Mouse (Mus musculus): ENCODE data around the gene Szt2.

DNA sequence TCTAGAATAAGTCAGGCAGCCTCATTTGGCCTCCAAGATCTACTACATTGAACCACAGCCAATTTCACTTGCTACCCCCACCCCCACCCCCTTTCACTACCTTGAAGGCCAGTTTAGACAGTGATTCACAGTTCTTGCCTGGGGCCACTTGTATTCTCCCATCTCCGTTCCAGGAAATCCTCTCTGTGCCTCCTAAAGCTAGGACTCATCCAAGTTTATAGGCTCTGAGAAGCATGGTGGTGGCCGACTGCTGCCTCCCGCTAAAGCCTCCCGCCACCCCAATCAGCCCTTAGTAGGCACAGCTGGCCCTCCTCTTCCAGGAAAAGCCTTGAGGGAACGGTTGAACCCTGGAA lies 18.3 kb upstream of the Szt2 start:
- no peak for TF ChIP-seq CTCF (conservative IDR thresholded peaks at IDR 0.05 in 1 of 2, IDR thresholded peaks at IDR 0.05 in 1 of 2; ENCODE audit: low read depth in 2 of 2, low read length in 2 of 2)
- no peak for TF ChIP-seq HCFC1 (IDR thresholded peaks at IDR 0.05; ENCODE audit: low read depth, low read length)
- TF ChIP-seq MAFK (IDR thresholded peaks at IDR 0.05; ENCODE audit: insufficient replicate concordance, low read length): no peak
- TF ChIP-seq USF1 (IDR thresholded peaks at IDR 0.05; ENCODE audit: low read depth, low read length): no peak
- TF ChIP-seq UBTF (IDR thresholded peaks at IDR 0.05; ENCODE audit: low read depth, low read length): no peak; the same call in 1 of the 2 replicates
